Mouse (Mus musculus): ENCODE results near the gene Selenof. TPM values are rescaled to one million over a fixed set of nuclear protein-coding genes. Genes with fewer than 3 reads are reported as not detected.

The Selenof gene
- polyA plus RNA-seq, 1 experiment: 97.5 TPM

DNA sequence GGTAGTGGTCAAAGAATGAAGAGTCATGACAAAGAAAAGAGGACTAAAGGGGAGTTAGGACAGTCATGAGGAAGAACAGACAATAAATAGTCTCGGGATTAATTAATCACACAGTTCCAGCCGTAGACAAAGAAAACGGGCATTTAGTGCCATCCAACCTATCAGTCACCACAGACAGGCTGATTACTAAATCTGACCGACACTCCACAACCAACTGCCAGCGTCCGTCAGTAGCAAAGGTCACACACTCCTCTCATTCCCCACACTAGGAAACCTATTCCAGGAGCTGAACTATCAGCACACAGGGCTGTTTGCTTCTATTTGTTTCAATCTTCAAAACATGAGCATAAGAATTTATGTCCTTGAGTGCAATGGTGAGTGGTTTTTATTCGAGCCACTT, 16.2 kb upstream of the Selenof start:
- Histone ChIP-seq H3K4me1 (ENCODE audit: control insufficient read depth, insufficient read depth, low read length) (no peaks in the 10 kb centered on the region), H3K36me3 (ENCODE audit: control insufficient read depth, insufficient read depth, low read length) (no peaks in the 10 kb centered on the region), H3K4me3 (ENCODE audit: control insufficient read depth, low read depth, low read length) (no peak overlapping the region), H3K27ac (ENCODE audit: control insufficient read depth, insufficient read depth, low read depth, low read length) (no peak overlapping the region), H3K27me3 (ENCODE audit: control insufficient read depth, insufficient read depth, low read length) (no peaks in the 10 kb centered on the region)
- TF ChIP-seq POLR2A (IDR thresholded peaks at IDR 0.05; ENCODE audit: control insufficient read depth, low read depth, low read length) (no peak), CTCF (IDR thresholded peaks at IDR 0.05; ENCODE audit: control insufficient read depth, insufficient read depth, insufficient replicate concordance, low read depth, low read length) (no peak)

DNA sequence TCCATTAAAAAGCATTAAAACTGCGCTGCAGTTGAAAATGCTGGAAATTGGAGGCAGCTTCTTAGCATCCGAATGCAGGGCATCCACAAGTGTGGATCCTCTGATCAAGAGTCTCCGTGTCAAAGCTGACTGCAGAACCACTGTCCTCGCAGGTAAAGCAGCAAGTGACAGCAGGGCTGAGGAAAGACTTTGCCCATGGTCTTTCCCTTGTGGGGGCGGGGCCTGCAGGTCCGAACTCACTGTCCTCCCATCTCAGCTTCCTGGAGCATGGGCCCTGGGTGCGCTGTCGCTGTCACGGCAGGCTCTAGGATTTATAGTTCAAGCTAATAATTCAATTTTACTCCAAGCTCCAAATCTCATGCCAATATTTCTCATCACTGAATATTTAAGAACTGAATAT, 15.6 kb upstream of the Selenof start:
- Histone ChIP-seq H3K36me3 (ENCODE audit: control insufficient read depth, insufficient read depth, low read length) (no peaks in the 10 kb centered on the region), H3K4me1 (ENCODE audit: control insufficient read depth, insufficient read depth, low read length) (no peaks in the 10 kb centered on the region), H3K27ac (ENCODE audit: control insufficient read depth, insufficient read depth, low read depth, low read length) (no peak overlapping the region), H3K4me3 (ENCODE audit: control insufficient read depth, low read depth, low read length) (no peak overlapping the region), H3K27me3 (ENCODE audit: control insufficient read depth, insufficient read depth, low read length) (no peaks in the 10 kb centered on the region)
- TF ChIP-seq CTCF (IDR thresholded peaks at IDR 0.05; ENCODE audit: control insufficient read depth, insufficient read depth, insufficient replicate concordance, low read depth, low read length): no peak
- no peak for TF ChIP-seq POLR2A (IDR thresholded peaks at IDR 0.05; ENCODE audit: control insufficient read depth, low read depth, low read length)

DNA sequence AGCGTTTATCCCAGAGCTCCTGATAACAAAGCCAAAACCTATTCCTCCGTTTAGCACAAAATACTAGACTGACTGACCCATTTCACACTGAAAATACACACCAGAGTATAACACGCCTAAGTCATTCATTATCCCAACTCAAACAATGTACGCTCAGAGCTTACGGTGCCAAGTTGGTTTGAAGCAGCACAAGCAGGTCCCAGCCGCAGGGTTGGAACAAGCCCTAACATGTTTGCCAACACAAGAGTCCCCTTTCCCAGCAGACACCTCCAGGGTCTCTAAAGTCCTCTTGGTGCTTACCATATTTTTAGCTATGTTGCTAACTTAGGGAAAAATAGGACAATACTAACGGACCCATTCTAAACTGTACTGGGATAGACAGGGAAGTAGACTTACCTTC, 15.0 kb upstream of the Selenof start:
- TF ChIP-seq CTCF (IDR thresholded peaks at IDR 0.05; ENCODE audit: control insufficient read depth, insufficient read depth, insufficient replicate concordance, low read depth, low read length) (no peak), POLR2A (IDR thresholded peaks at IDR 0.05; ENCODE audit: control insufficient read depth, low read depth, low read length) (no peak)
- Histone ChIP-seq H3K36me3 (ENCODE audit: control insufficient read depth, insufficient read depth, low read length) (no peaks in the 10 kb centered on the region), H3K27ac (ENCODE audit: control insufficient read depth, insufficient read depth, low read depth, low read length) (no peak overlapping the region), H3K4me3 (ENCODE audit: control insufficient read depth, low read depth, low read length) (no peak overlapping the region), H3K27me3 (ENCODE audit: control insufficient read depth, insufficient read depth, low read length) (no peaks in the 10 kb centered on the region), H3K4me1 (ENCODE audit: control insufficient read depth, insufficient read depth, low read length) (no peaks in the 10 kb centered on the region)

DNA sequence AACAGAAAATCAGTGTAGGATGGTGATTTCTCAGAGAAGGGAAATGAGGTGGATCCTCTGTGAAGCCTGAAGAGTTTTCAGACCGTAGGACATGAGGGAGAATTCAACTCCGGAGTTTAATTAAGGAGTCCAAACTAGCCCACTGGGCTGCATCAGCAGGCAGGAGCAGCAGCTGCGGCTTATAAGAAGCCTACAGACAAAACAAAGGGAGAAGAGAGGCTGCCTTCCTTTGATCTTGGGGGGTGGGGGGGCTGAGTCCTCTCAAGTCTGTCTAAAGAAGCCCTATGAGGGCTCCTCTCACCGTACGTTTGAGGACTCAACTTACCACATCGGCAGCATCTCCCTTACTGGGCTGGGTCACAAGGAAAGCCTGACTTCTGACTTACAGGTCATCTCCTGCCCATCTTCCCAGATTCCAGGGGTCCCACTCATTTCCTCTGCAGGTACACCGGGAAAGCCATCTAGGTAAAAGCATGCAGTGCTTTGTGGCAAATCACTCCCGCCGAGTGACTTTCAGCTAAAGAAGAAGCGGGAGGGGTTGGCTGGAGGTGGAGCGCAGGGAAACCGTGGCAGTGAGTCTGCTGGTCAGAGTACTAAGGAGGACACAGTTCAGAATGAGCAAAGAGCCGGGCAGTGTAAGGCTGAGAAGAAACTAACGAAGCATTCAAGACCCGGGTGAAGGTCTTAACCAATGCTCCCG, 13.3 kb upstream of the Selenof start:
- peak overlapping the region; percentile 66 for H3K4me3 ChIP-seq (ENCODE audit: control insufficient read depth, low read depth, low read length)
- no peak for TF ChIP-seq POLR2A (IDR thresholded peaks at IDR 0.05; ENCODE audit: control insufficient read depth, low read depth, low read length)
- no peak for TF ChIP-seq CTCF (IDR thresholded peaks at IDR 0.05; ENCODE audit: control insufficient read depth, insufficient read depth, insufficient replicate concordance, low read depth, low read length)
- H3K27ac ChIP-seq (ENCODE audit: control insufficient read depth, insufficient read depth, low read depth, low read length): no peak overlapping the region
- H3K36me3 ChIP-seq (ENCODE audit: control insufficient read depth, insufficient read depth, low read length): no peaks in the 10 kb centered on the region
- no peaks in the 10 kb centered on the region for H3K27me3 ChIP-seq (ENCODE audit: control insufficient read depth, insufficient read depth, low read length)
- no peaks in the 10 kb centered on the region for H3K4me1 ChIP-seq (ENCODE audit: control insufficient read depth, insufficient read depth, low read length)

DNA sequence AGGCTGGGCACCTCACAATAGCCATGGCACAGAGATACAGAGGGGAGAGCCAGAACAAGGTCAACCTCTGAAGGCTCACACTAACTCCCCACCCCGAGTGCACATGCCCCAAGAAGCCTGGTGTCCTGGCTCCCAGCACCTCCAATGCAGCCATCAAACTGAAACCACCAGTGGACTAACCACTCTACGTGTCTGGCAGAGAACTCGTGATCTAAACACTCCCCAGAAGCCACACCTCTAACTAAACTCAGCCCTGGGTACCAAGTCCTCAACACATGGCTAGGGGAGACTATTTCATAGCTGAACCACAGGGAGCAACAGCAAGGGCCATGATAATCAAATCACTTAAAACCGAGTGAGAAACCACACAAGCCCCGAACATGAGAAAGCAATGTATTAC, 11.8 kb upstream of the Selenof start:
- Histone ChIP-seq H3K27ac (ENCODE audit: control insufficient read depth, insufficient read depth, low read depth, low read length) (no peak overlapping the region), H3K4me1 (ENCODE audit: control insufficient read depth, insufficient read depth, low read length) (no peaks in the 10 kb centered on the region), H3K4me3 (ENCODE audit: control insufficient read depth, low read depth, low read length) (no peak overlapping the region), H3K27me3 (ENCODE audit: control insufficient read depth, insufficient read depth, low read length) (no peaks in the 10 kb centered on the region), H3K36me3 (ENCODE audit: control insufficient read depth, insufficient read depth, low read length) (no peaks in the 10 kb centered on the region)
- TF ChIP-seq CTCF (IDR thresholded peaks at IDR 0.05; ENCODE audit: control insufficient read depth, insufficient read depth, insufficient replicate concordance, low read depth, low read length) (no peak), POLR2A (IDR thresholded peaks at IDR 0.05; ENCODE audit: control insufficient read depth, low read depth, low read length) (no peak)

DNA sequence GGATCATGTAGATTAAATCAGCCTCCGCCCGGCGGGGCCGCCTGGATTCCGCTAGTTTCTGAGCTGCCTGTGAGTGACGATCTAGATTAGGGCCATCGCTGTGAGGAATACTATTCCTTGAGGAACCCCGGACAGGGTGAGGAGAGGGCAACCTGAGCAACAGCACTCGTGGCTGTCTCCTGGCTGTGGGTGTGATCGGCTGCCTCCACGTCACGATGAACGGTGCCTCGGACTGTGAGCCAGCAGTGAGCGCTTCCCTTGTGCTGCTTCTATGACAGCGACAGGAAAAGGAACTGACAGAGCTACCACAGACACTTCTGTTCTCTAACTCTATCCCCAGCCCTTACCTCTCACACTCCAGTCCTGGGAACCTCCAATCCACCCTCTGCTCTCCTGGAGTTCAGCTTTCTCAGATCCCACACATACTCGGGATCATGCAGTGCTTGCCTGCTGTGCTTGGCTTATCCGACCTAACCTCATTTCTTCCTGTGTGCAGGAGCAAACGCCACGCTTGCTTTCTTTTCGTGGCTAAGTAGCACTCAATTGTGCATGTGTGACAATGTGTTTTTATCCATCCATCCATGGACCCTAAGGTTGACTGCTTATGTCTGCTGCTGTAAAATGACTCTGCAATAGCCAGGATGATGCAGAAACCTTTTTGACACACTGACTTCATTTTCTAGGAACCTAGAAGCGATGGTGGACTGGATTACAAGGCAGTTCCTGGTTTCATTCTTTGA, 8.4 kb upstream of the Selenof start:
- TF ChIP-seq POLR2A (IDR thresholded peaks at IDR 0.05; ENCODE audit: control insufficient read depth, low read depth, low read length) (no peak), CTCF (IDR thresholded peaks at IDR 0.05; ENCODE audit: control insufficient read depth, insufficient read depth, insufficient replicate concordance, low read depth, low read length) (no peak)
- H3K27me3 ChIP-seq (ENCODE audit: control insufficient read depth, insufficient read depth, low read length): no peaks in the 10 kb centered on the region
- H3K4me3 ChIP-seq (ENCODE audit: control insufficient read depth, low read depth, low read length): no peak overlapping the region
- no peaks in the 10 kb centered on the region for H3K36me3 ChIP-seq (ENCODE audit: control insufficient read depth, insufficient read depth, low read length)
- H3K27ac ChIP-seq (ENCODE audit: control insufficient read depth, insufficient read depth, low read depth, low read length): no peak overlapping the region
- no peaks in the 10 kb centered on the region for H3K4me1 ChIP-seq (ENCODE audit: control insufficient read depth, insufficient read depth, low read length)

DNA sequence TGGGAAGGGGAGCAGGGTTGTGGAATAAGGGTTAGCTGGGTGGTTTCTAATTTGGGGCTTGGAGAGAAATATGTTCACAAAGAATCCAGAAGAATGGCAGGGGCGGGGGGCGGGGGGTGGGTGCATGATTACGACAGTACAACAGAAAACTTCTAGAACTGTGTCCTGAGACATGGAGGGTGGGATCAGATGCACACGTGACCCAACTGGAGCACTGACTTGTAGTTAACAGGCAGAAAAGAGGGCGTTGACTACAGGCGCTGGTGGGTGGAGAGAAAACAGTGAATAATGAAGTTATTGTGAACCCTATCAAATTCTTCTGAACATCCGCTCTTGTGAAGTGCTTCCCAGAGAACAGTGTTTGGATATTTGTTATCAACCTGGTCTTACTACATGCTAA, 6.2 kb upstream of the Selenof start:
- no peak overlapping the region for H3K4me3 ChIP-seq (ENCODE audit: control insufficient read depth, low read depth, low read length)
- H3K36me3 ChIP-seq (ENCODE audit: control insufficient read depth, insufficient read depth, low read length): no peaks in the 10 kb centered on the region
- peaks cover under 1% of the 10 kb centered on the region for H3K4me1 ChIP-seq (ENCODE audit: control insufficient read depth, insufficient read depth, low read length)
- no peaks in the 10 kb centered on the region for H3K27me3 ChIP-seq (ENCODE audit: control insufficient read depth, insufficient read depth, low read length)
- TF ChIP-seq POLR2A (IDR thresholded peaks at IDR 0.05; ENCODE audit: control insufficient read depth, low read depth, low read length) (no peak), CTCF (IDR thresholded peaks at IDR 0.05; ENCODE audit: control insufficient read depth, insufficient read depth, insufficient replicate concordance, low read depth, low read length) (no peak)
- H3K27ac ChIP-seq (ENCODE audit: control insufficient read depth, insufficient read depth, low read depth, low read length): no peak overlapping the region

Data from testis, adult 2 months (tissue).